Mouse (Mus musculus) bone marrow macrophage, adult 2 months (primary cell): ENCODE measurements at regions not wholly inside any gene's neighbourhood (a gene's known extent, or its start where the extent isn't known, plus 50 kb on each side); places are given as distances from the start of the nearest gene placed in this dataset.

Experiments used
- H3K27ac ChIP-seq: 2 replicates; pipeline ENCODE4 v1.5.1; 2012; ENCODE audit warnings: low read depth, low read length; ENCODE audit not compliant: insufficient read depth
- H3K4me1 ChIP-seq: 2 replicates; pipeline ENCODE4 v1.6.1; 2012; ENCODE audit warnings: low read length; ENCODE audit not compliant: control insufficient read depth, insufficient read depth
- H3K4me3 ChIP-seq: 2 replicates; pipeline ENCODE4 v1.5.1; 2012; ENCODE audit warnings: mild to moderate bottlenecking, low read length, moderate library complexity; ENCODE audit not compliant: insufficient read depth
- CTCF ChIP-seq: IDR thresholded peaks from 2 replicates; pipeline ENCODE4 v1.5.1; 2012; ENCODE audit warnings: low read depth, mild to moderate bottlenecking, low read length, moderate library complexity
- POLR2A ChIP-seq: IDR thresholded peaks from 2 replicates; pipeline ENCODE4 v1.6.1; 2012; ENCODE audit warnings: mild to moderate bottlenecking, low read depth, low read length, borderline replicate concordance

DNA sequence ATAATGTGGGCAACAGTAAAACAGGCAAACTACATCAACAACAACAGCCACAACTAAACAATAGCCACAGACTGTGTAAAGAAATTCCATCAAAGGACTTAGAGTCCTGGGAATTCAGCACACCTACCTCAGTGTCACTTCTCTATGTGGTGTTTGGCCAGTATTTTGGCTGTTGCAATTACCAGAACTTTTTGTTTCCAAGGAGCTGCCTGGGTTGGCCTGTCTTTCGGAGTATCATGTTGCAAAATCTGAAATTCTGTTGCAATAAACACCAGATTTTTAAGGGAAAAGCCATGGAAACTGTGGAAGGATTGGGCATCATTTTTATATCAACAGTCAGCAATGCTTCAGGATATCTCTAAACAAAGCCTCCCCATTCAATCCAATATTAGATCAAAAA lies 275.1 kb upstream of the Gm11146 start:
- Histone ChIP-seq H3K27ac (no peak overlapping the region), H3K4me1 (no peaks in the 10 kb centered on the region), H3K4me3 (no peak overlapping the region)
- TF ChIP-seq CTCF: no peak
- TF ChIP-seq POLR2A: no peak

GRCm38 (mm10) chr16:77863246-77863645 lies 261.4 kb upstream of the Gm11146 start:
- no peak for TF ChIP-seq CTCF
- TF ChIP-seq POLR2A: no peak
- no peaks in the 10 kb centered on the region for H3K4me1 ChIP-seq
- no peak overlapping the region for H3K27ac ChIP-seq
- H3K4me3 ChIP-seq: no peak overlapping the region

- Histone ChIP-seq H3K27ac (no peak overlapping the region), H3K4me1 (no peaks in the 10 kb centered on the region), H3K4me3 (no peak overlapping the region)
- TF ChIP-seq POLR2A (no peak), CTCF (no peak)
These were observed 250.3 kb upstream of the Gm11146 start for GRCm38 (mm10) chr16:77852066-77852781.

DNA sequence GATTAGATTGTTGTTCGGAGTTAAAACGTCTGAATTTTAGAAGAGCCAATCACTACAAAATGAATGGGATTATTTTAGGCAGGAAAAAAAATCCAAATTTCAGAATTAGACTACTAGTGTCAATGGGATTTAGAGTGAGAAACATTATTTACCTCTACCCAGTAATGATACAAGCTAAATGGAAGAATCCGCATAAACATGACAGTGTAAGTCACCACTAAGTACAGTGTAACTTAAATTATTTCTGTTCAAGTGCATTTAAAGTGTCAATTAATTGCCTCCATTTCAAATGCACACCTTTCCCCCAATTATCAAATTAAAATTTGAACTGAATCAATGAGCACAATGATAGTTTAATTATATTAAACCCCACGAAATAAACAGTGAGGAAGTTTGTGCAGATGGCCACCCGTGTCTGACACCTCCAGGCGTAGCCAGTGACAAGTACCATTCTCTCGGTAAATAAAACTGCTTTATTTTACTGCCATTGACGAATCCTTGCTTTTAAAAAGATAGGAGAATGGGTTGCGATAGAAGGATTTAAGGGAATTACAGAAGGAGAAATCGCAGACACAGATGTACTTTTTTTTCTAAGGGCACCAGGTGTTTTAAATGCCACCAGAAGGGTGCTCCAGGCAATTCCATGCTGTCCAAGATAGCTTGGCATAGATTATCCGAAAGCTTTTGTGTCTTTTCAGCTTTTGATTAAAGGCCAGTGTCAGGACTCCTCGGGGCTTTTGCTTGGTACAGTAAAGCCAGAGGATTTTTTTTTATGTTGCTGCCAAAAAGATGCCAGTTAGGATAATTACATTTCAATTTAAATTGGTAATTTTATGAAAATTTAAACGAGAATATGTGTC lies 249.5 kb upstream of the Gm11146 start:
- no peak for TF ChIP-seq CTCF
- no peak for TF ChIP-seq POLR2A
- H3K4me3 ChIP-seq: no peak overlapping the region
- H3K27ac ChIP-seq: no peak overlapping the region
- no peaks in the 10 kb centered on the region for H3K4me1 ChIP-seq

GRCm38 (mm10) chr16:77835767-77836166 lies 233.9 kb upstream of the Gm11146 start:
- Histone ChIP-seq H3K4me1 (no peaks in the 10 kb centered on the region), H3K27ac (no peak overlapping the region), H3K4me3 (no peak overlapping the region)
- TF ChIP-seq CTCF (no peak), POLR2A (no peak)

DNA sequence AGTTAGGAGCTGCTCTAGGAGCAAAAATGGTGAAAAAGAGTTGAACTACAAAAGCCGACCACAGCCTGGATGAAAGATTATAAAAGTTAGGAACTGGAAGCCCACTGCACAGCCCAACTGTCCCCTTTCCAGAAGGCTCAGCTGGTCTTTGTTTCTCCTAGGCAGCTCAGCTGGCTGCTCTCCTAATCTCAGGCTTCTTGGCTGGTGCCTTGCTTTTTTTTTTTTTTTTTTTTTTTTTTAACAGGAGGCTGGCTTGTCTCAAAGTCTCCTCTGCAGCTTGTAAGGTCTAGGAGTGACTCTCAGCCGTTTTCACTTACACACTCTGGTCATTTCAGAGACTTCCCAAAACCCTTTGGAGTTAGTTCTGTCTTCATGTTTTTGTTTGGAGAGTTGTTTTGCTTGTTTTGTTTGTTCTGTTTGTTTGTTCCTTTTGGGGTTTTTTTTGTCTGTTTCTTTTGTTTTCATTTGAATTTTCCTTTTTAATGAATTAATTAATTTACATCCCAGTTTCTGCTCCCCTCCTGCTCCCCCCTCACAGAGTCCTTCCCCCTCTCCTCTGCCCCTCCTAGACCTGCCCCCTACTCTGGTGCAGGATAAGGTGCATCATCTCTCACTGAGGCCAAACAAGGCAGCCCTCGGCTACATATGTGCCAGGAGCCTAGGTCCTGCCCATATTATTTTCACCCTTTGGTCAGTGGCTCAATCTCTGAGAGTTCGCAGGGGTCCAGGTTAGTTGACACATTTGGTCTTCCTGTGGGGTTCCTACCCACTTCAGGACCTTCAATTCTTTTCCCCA lies 225.6 kb upstream of the Gm11146 start:
- H3K4me3 ChIP-seq: no peak overlapping the region
- no peaks in the 10 kb centered on the region for H3K4me1 ChIP-seq
- no peak overlapping the region for H3K27ac ChIP-seq
- TF ChIP-seq CTCF (no peak), POLR2A (no peak)

- no peak for TF ChIP-seq CTCF
- TF ChIP-seq POLR2A: no peak
- Histone ChIP-seq H3K27ac (no peak overlapping the region), H3K4me1 (no peaks in the 10 kb centered on the region), H3K4me3 (no peak overlapping the region)
These were observed 197.8 kb upstream of the Gm11146 start for GRCm38 (mm10) chr16:77799709-77800108.

GRCm38 (mm10) chr16:77796926-77797325 lies 195.0 kb upstream of the Gm11146 start:
- H3K4me1 ChIP-seq: no peaks in the 10 kb centered on the region
- H3K27ac ChIP-seq: no peak overlapping the region
- TF ChIP-seq CTCF: no peak
- no peak for TF ChIP-seq POLR2A
- H3K4me3 ChIP-seq: no peak overlapping the region

- no peaks in the 10 kb centered on the region for H3K4me1 ChIP-seq
- no peak overlapping the region for H3K27ac ChIP-seq
- TF ChIP-seq CTCF (no peak), POLR2A (no peak)
- H3K4me3 ChIP-seq: no peak overlapping the region
These were observed 187.8 kb upstream of the Gm11146 start for GRCm38 (mm10) chr16:77789652-77790051.
